8 mouse cellular contexts compared by ENCODE assay signal in the genomic region with DNA sequence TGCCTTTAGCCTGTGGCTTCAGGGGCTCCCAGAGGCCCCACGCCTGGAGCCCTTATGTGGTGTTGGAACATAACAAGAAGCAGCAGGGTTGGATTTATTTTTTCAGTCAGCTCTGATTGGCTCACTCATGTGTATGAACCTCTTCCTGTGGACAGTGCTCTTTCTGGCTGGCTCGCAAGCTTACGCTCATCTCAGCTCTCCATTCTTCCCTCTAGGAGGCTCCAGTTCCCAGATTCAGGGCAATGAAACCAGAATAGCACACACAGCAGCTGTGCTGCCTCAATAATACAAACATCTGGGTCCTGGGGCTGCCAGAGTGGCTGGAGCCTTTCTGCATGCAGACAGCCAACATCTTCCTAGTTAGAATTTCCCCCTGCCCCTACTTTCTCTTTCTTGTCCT. TPM values are rescaled to one million over a fixed set of nuclear protein-coding genes. Genes with fewer than 3 reads are reported as not detected.
DNase-seq lines count a peak whose midpoint lies in the region; ATAC-seq and TF ChIP-seq lines count a peak whose summit lies in the region.

No protein-coding gene starts in this region.

- no peak for TF ChIP-seq POLR2A in small intestine, adult 2 months (IDR thresholded peaks at IDR 0.05; ENCODE audit: low read depth, low read length)

- peak; percentile 81 for ATAC-seq in intestine, embryonic 16.5 days
- ATAC-seq in limb, embryonic 13.5 days (ENCODE audit: low FRiP score, low read depth), result peak; percentile 37; the same call in 1 of the 2 replicates
- ATAC-seq in erythroid progenitor cell, adult 5-6 weeks (replicated peaks; ENCODE audit: low FRiP score, poor library complexity, severe bottlenecking), result no peak

- no peaks in the 10 kb centered on the region for H3K9me3 ChIP-seq in intestine, embryonic 16.5 days (ENCODE audit: control insufficient read depth, low read length)
- H3K9me3 ChIP-seq in limb, embryonic 13.5 days, result no peaks in the 10 kb centered on the region

- H3K4me2 ChIP-seq in intestine, embryonic 16.5 days (ENCODE audit: low read depth, low read length), result no peak overlapping the region
- 0 out of 2 replicates have a peak overlapping the region, but pooled peaks have one; percentile 14 for H3K4me2 ChIP-seq in limb, embryonic 13.5 days (replicated peaks)

- peaks cover 5% of the 10 kb centered on the region for H3K4me1 ChIP-seq in intestine, embryonic 16.5 days (ENCODE audit: control insufficient read depth, insufficient read depth, low read length)
- H3K4me1 ChIP-seq in limb, embryonic 13.5 days, result peaks cover 19% of the 10 kb centered on the region
- H3K4me1 ChIP-seq in small intestine, adult 2 months (ENCODE audit: control insufficient read depth, insufficient read depth, insufficient read length, low read length), result no peaks in the 10 kb centered on the region; the same call in 1 of the 2 replicates

- 29% methylated on average over 3 of the region's 3 CpGs for WGBS in intestine, embryonic 16.5 days
- 23% methylated on average over 3 of the region's 3 CpGs for WGBS in limb, embryonic 13.5 days
- WGBS in small intestine, adult 2 months, result 54% methylated on average over 3 of the region's 3 CpGs

- DNase-seq in adrenal gland, adult (ENCODE audit: inconsistent age in 2 of 2, low spot score in 1 of 2), result peak; percentile 23 to 59
- no peak for DNase-seq in adrenal gland, postnatal 14 days
- DNase-seq in brain, adult 2 months (ENCODE audit: low read depth, low spot score), result peak; percentile 93
- peak; percentile 61 to 69 for DNase-seq in frontal cortex, adult 2 months (ENCODE audit: extremely low spot score in 1 of 2, low spot score in 1 of 2)

- H3K27me3 ChIP-seq in intestine, embryonic 16.5 days (replicated peaks; ENCODE audit: control insufficient read depth, insufficient read depth, low read length), result no peaks in the 10 kb centered on the region
- peaks cover 7% of the 10 kb centered on the region; the same call in 1 of the 2 replicates for H3K27me3 ChIP-seq in limb, embryonic 13.5 days
- H3K27me3 ChIP-seq in small intestine, adult 2 months (ENCODE audit: control insufficient read depth, insufficient read depth, low read length), result no peaks in the 10 kb centered on the region

- no peak overlapping the region for H3K4me3 ChIP-seq in intestine, embryonic 16.5 days (ENCODE audit: low read length)
- H3K4me3 ChIP-seq in limb, embryonic 13.5 days, result no peak overlapping the region
- H3K4me3 ChIP-seq in small intestine, adult 2 months (ENCODE audit: low read depth, low read length), result no peak overlapping the region

- no peaks in the 10 kb centered on the region for H3K36me3 ChIP-seq in intestine, embryonic 16.5 days (ENCODE audit: control insufficient read depth, insufficient read depth, low read length)
- H3K36me3 ChIP-seq in limb, embryonic 13.5 days, result no peaks in the 10 kb centered on the region
- no peaks in the 10 kb centered on the region for H3K36me3 ChIP-seq in small intestine, adult 2 months (ENCODE audit: control insufficient read depth, insufficient read depth, low read length)

- H3K27ac ChIP-seq in intestine, embryonic 16.5 days (ENCODE audit: low read length), result peak overlapping the region; percentile 55
- no peak overlapping the region for H3K27ac ChIP-seq in limb, embryonic 13.5 days
- no peak overlapping the region for H3K27ac ChIP-seq in small intestine, adult 2 months (ENCODE audit: insufficient read depth, low read depth, low read length)

- peak; percentile 5; the same call in 1 of the 2 replicates for TF ChIP-seq CTCF in small intestine, adult 2 months (IDR thresholded peaks at IDR 0.05; ENCODE audit: extremely low read depth, insufficient read length, insufficient replicate concordance, low read depth, low read length)

- no peak overlapping the region for H3K9ac ChIP-seq in intestine, embryonic 16.5 days (ENCODE audit: low read depth, low read length)
- no peak overlapping the region for H3K9ac ChIP-seq in limb, embryonic 13.5 days

RNA-seq across cellular contexts. Expression of a gene that starts 20.1 kb away (rescaled TPM):
- not detected in 2 replicates for total RNA-seq in adrenal gland, postnatal 14 days (2021)
- 0.04 and 0.08 TPM in 2 replicates for polyA plus RNA-seq in frontal cortex, adult 2 months (2012; rRNA removed)
- polyA plus RNA-seq in intestine, embryonic 16.5 days (2015; fragmentation: Nextera tagmentation; extraction: Ambion mirVana), result 0.32 and 0.46 TPM in 2 replicates
- polyA plus RNA-seq in limb, embryonic 13.5 days (2015; fragmentation: Nextera tagmentation; extraction: Ambion mirVana), result not detected in 2 replicates
- polyA plus RNA-seq in small intestine, adult 2 months (2012; rRNA removed), result 0.15 and 0.18 TPM in 2 replicates
- 0.84 TPM in 1 of 2 replicates, not detected in the other for total RNA-seq in erythroid progenitor cell, adult 5-6 weeks (2015; ENCODE audit: low replicate concordance)
- total RNA-seq in erythroid progenitor cell, adult 5-6 weeks (2017; ENCODE audit: low replicate concordance), result not detected in 2 replicates

RNA-seq across cellular contexts. Expression of a gene that starts 55.6 kb away (rescaled TPM):
- 29.5 and 37.0 TPM in 2 replicates for total RNA-seq in adrenal gland, postnatal 14 days (2021)
- polyA plus RNA-seq in frontal cortex, adult 2 months (2012; rRNA removed), result 119 and 133 TPM in 2 replicates
- polyA plus RNA-seq in intestine, embryonic 16.5 days (2015; fragmentation: Nextera tagmentation; extraction: Ambion mirVana), result 3.8 and 4.4 TPM in 2 replicates
- 1.4 TPM in 2 replicates for polyA plus RNA-seq in limb, embryonic 13.5 days (2015; fragmentation: Nextera tagmentation; extraction: Ambion mirVana)
- 1.9 and 3.6 TPM in 2 replicates for polyA plus RNA-seq in small intestine, adult 2 months (2012; rRNA removed)
- total RNA-seq in erythroid progenitor cell, adult 5-6 weeks (2015; ENCODE audit: low replicate concordance), result not detected in 2 replicates
- total RNA-seq in erythroid progenitor cell, adult 5-6 weeks (2017; ENCODE audit: low replicate concordance), result 0.26 TPM in 1 of 2 replicates, not detected in the other

RNA-seq across cellular contexts. Expression of a gene that starts 59.9 kb away (rescaled TPM):
- 265 and 326 TPM in 2 replicates for total RNA-seq in adrenal gland, postnatal 14 days (2021)
- polyA plus RNA-seq in frontal cortex, adult 2 months (2012; rRNA removed), result 15.1 and 19.6 TPM in 2 replicates
- polyA plus RNA-seq in intestine, embryonic 16.5 days (2015; fragmentation: Nextera tagmentation; extraction: Ambion mirVana), result 21.8 and 23.2 TPM in 2 replicates
- polyA plus RNA-seq in limb, embryonic 13.5 days (2015; fragmentation: Nextera tagmentation; extraction: Ambion mirVana), result 33.9 and 36.0 TPM in 2 replicates
- polyA plus RNA-seq in small intestine, adult 2 months (2012; rRNA removed), result 56.3 and 310 TPM in 2 replicates
- 700 and 745 TPM in 2 replicates for total RNA-seq in erythroid progenitor cell, adult 5-6 weeks (2015; ENCODE audit: low replicate concordance)
- 1,033 and 1,282 TPM in 2 replicates for total RNA-seq in erythroid progenitor cell, adult 5-6 weeks (2017; ENCODE audit: low replicate concordance)

Comparison
In these comparisons a context has a peak if more than half of its experiments do, and no peak if none do; other contexts are left out.
1. RNA of a gene that starts 55.6 kb away (polyA plus RNA-seq): 119 to 133 TPM in frontal cortex, adult 2 months; 3.8 to 4.4 TPM in intestine, embryonic 16.5 days, 1.9 to 3.6 TPM in small intestine, adult 2 months and 1.4 TPM in limb, embryonic 13.5 days; every median in the first group is over 10 times any median in the second.